Mouse (Mus musculus) thymus, adult 2 months (tissue): ENCODE measurements around the gene Blnk.

ENCODE experiments used
- CTCF ChIP-seq: fragments of 200-500 bp; IDR thresholded peaks from 2 replicates; pipeline ENCODE4 v1.5.1; 2012; ENCODE audit warnings: mild to moderate bottlenecking, control low read depth, low read length, moderate library complexity, borderline replicate concordance; ENCODE audit not compliant: control insufficient read depth, poor library complexity, insufficient read depth; ENCODE audit errors: extremely low read depth
- POLR2A ChIP-seq: fragments of 200-500 bp; IDR thresholded peaks from 2 replicates; pipeline ENCODE4 v1.6.1; 2012; ENCODE audit warnings: mild to moderate bottlenecking, low read length, control low read depth, moderate library complexity; ENCODE audit not compliant: control insufficient read depth, poor library complexity, insufficient read depth; ENCODE audit errors: extremely low read depth

- TF ChIP-seq POLR2A (no peak), CTCF (no peak)
These were observed 33.3 kb upstream of the Blnk start for GRCm38 (mm10) chr19:41027601-41028000.
